Mouse (Mus musculus) cortical plate, adult 2 months (tissue): ENCODE data around the gene Pdzd3. TPM values are rescaled to one million over a fixed set of nuclear protein-coding genes. Genes with fewer than 3 reads are reported as not detected.

Source experiments
- H3K27ac ChIP-seq: fragments of 200-500 bp; 2 replicates; pipeline ENCODE4 v1.5.1; 2012; ENCODE audit warnings: low read length, control low read depth, inconsistent platforms; ENCODE audit not compliant: insufficient read depth
- H3K4me1 ChIP-seq: fragments of 200-500 bp; 2 replicates; pipeline ENCODE4 v1.6.1; 2011; ENCODE audit warnings: low read length; ENCODE audit not compliant: control insufficient read depth, insufficient read depth
- H3K4me3 ChIP-seq: fragments of 200-500 bp; 2 replicates; pipeline ENCODE4 v1.5.1; 2011; ENCODE audit warnings: mild to moderate bottlenecking, low read length, control low read depth; ENCODE audit not compliant: insufficient read depth
- CTCF ChIP-seq: fragments of 200-500 bp; IDR thresholded peaks from 2 replicates; pipeline ENCODE4 v1.5.1; 2011; ENCODE audit warnings: mild to moderate bottlenecking, control low read depth, low read length; ENCODE audit not compliant: insufficient read depth; ENCODE audit errors: extremely low read depth
- POLR2A ChIP-seq: fragments of 200-500 bp; IDR thresholded peaks from 2 replicates; pipeline ENCODE4 v1.6.1; 2011; ENCODE audit warnings: mild to moderate bottlenecking, low read length, control low read depth; ENCODE audit not compliant: insufficient read depth; ENCODE audit errors: extremely low read depth
- polyA plus RNA-seq: library from polyadenylated mRNA; depleted of rRNA; stranded (reverse); fragments of >200 nt; gene quantifications from 2 replicates; pipeline ENCODE4 v1.2.3, GENCODE M21; 2012; rRNA removed

Gene Pdzd3
- polyA plus RNA-seq, 1 experiment = 0.71 TPM

DNA sequence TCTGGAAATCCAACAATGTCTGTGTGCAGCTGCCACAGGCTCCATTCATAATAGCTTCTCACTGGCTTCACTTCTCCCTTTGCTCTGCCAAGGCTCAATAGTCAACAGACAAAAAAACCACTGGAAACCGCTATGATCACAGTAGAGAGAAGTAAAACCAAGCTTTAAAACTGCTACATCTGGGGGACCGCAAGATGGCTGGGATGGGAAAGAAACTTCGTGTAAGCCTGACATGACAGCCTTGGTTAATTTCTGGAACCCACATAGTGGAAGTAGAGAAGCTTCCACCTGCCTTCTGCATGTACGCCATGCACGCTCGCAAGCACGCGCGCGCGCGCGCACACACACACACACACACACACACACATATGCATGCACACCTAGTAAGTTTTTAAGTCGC lies 37.7 kb downstream of the Pdzd3 start:
- Histone ChIP-seq H3K27ac (no peak overlapping the region), H3K4me3 (no peak overlapping the region), H3K4me1 (no peaks in the 10 kb centered on the region)
- no peak for TF ChIP-seq POLR2A
- no peak for TF ChIP-seq CTCF

DNA sequence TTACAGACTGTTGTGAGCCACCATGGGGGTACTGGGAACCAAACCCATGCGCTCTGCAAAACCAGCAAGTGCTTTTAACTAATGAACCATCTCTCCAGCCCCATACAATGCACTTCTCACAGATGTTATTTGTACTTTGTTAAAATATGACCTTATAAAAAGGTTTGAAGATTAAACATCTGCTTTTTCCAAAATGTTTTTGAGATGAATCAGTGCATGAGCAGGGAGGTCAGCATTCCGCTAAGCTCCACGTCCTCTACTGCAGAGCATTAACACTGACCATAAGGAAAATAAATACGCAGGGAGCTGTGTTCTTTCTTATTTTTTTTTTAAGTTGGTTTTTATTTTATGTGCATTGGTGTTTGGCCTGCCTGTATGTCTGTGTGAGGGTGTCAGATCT lies 38.9 kb downstream of the Pdzd3 start:
- TF ChIP-seq CTCF (no peak), POLR2A (no peak)
- H3K4me1 ChIP-seq = no peaks in the 10 kb centered on the region
- H3K27ac ChIP-seq = no peak overlapping the region
- no peak overlapping the region for H3K4me3 ChIP-seq

DNA sequence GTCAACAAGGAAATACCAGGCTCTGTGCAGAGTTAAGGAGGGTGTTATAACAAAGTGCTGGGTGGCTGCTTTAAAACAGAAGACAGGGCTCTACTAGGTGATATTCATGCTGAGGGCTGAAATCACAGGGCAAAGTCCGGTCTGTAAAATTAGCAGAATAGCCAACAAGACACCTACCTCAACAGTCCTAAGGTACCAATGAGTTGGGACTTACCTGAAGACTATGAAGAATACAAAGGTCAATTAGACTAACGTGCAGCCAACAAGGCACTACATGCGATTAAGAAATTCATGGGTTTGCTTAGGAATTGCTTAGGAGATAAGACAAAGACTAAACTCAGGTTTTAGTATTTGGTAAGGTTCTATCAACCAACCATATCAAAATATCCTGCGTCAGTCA lies 41.9 kb downstream of the Pdzd3 start:
- no peak for TF ChIP-seq POLR2A
- TF ChIP-seq CTCF = no peak
- no peaks in the 10 kb centered on the region for H3K4me1 ChIP-seq
- no peak overlapping the region for H3K27ac ChIP-seq
- no peak overlapping the region for H3K4me3 ChIP-seq

DNA sequence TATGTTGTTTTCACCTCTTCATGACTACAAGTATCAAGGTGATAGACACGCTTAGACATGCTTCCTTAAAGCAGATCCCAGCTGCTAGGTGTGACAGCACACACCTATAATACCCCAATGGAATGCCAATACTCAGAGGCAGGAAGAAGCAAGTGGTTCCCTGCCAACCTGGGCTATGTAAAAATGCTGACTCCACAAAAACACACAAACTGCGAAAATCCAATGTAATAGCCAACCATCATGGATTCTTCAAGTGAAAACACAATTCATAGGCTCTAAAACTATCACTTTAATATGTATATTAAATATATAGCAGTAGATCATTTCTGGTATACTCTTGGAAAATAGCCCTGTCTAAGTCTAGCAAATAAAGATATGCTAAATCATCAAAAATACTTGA lies 43.4 kb downstream of the Pdzd3 start:
- no peak overlapping the region for H3K4me3 ChIP-seq
- TF ChIP-seq CTCF (no peak), POLR2A (no peak)
- H3K27ac ChIP-seq = no peak overlapping the region
- no peaks in the 10 kb centered on the region for H3K4me1 ChIP-seq

DNA sequence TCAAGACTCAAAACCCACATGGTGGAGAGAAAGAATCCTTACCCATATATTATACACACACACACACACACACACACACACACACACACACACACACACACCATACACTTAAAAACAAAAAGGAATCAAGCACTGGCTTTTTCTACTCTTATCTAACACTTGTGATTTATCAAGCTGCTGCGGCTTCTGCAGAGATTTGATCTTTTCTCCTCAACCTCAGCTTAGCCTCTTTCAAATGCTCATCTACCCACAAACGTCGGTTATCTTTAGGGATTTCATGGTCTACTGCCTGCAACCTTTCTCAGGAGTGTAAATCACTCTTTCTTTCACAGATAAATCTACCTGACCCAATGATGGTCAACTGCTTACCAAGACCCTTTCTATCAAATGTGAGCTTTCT lies 50.8 kb downstream of the Pdzd3 start:
- Histone ChIP-seq H3K4me1 (peaks cover 2% of the 10 kb centered on the region; the same call in 1 of the 2 replicates), H3K27ac (no peak overlapping the region), H3K4me3 (no peak overlapping the region)
- TF ChIP-seq POLR2A (no peak), CTCF (no peak)

DNA sequence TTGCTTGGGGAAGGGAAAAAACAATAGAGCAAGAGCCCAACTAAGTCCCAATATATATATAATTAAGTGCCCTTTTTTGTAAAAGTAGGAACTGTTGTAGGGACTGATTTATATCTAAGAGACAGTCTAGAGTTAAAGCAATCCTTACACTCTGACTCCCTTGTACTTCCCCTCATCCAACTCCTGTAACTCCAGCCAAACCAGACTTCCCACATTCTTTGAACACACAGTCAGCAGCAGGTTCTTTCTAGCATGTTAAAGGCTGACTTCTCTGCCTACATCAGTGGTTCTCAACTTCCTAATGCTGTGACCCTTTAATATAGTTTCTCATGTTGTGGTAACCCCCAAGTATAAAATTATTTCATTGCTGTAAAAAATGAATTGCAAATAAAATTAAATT lies 51.7 kb downstream of the Pdzd3 start:
- peaks cover 2% of the 10 kb centered on the region; the same call in 1 of the 2 replicates for H3K4me1 ChIP-seq
- H3K27ac ChIP-seq = no peak overlapping the region
- no peak overlapping the region for H3K4me3 ChIP-seq
- TF ChIP-seq CTCF (no peak), POLR2A (no peak)

DNA sequence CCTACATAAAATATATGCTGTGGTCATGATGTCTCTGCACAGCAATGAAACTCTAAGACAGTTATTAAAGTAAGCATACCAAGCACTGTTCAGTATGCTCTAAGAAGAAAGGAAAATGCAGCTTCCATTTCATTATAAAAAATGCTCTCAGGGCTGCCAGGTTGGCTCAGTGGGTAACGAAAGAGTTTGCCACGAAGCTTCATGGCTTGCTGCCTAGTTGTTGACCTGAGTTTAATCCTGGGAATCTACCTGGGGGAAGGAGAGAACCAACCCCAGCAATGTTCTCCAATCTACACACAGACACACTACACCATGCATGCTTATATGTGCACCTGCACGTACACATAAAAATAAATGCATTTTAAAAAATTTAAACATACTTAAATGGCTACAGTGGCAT lies 52.1 kb downstream of the Pdzd3 start:
- TF ChIP-seq CTCF = no peak
- no peak for TF ChIP-seq POLR2A
- H3K4me1 ChIP-seq = peaks cover 2% of the 10 kb centered on the region; the same call in 1 of the 2 replicates
- H3K4me3 ChIP-seq = no peak overlapping the region
- no peak overlapping the region for H3K27ac ChIP-seq

Other genes starting within 250 kb of the Pdzd3 start
- gene Thy1, start 208.1 kb downstream of the Pdzd3 start, polyA plus RNA-seq = 1,180 and 1,226 TPM in 2 replicates
- gene Usp2, start 184.4 kb downstream of the Pdzd3 start, polyA plus RNA-seq = 50.1 and 50.9 TPM in 2 replicates
- 0.15 and 0.35 TPM in 2 replicates for gene Mfrp, start 149.7 kb downstream of the Pdzd3 start, polyA plus RNA-seq
- gene C1qtnf5, start 144.2 kb downstream of the Pdzd3 start, polyA plus RNA-seq = 24.7 and 30.5 TPM in 2 replicates
- gene Gm49380, start 138.0 kb downstream of the Pdzd3 start, polyA plus RNA-seq = 0.10 and 0.19 TPM in 2 replicates
- 29.5 and 30.3 TPM in 2 replicates for gene Rnf26, start 138.0 kb downstream of the Pdzd3 start, polyA plus RNA-seq
- gene Mcam, start 117.0 kb downstream of the Pdzd3 start, polyA plus RNA-seq = 26.2 and 27.4 TPM in 2 replicates
- gene Cbl, start 17.4 kb downstream of the Pdzd3 start, polyA plus RNA-seq = 18.2 and 22.8 TPM in 2 replicates
- gene Ccdc153, start 10.8 kb downstream of the Pdzd3 start, polyA plus RNA-seq = 1.8 and 4.9 TPM in 2 replicates
- gene Nlrx1, start 17.1 kb upstream of the Pdzd3 start, polyA plus RNA-seq = 7.0 and 8.0 TPM in 2 replicates
- 86.3 and 91.1 TPM in 2 replicates for gene Abcg4, start 37.1 kb upstream of the Pdzd3 start, polyA plus RNA-seq
- 27.6 and 33.6 TPM in 2 replicates for gene Hinfp, start 54.2 kb upstream of the Pdzd3 start, polyA plus RNA-seq
- gene C2cd2l, start 68.8 kb upstream of the Pdzd3 start, polyA plus RNA-seq = 203 and 213 TPM in 2 replicates
- 18.0 and 19.3 TPM in 2 replicates for gene Dpagt1, start 74.5 kb upstream of the Pdzd3 start, polyA plus RNA-seq
- gene H2afx, start 83.2 kb upstream of the Pdzd3 start, polyA plus RNA-seq = 64.8 and 68.3 TPM in 2 replicates
- 30.5 and 31.2 TPM in 2 replicates for gene Hmbs, start 92.8 kb upstream of the Pdzd3 start, polyA plus RNA-seq
- gene Vps11, start 110.2 kb upstream of the Pdzd3 start, polyA plus RNA-seq = 42.2 and 43.2 TPM in 2 replicates
- gene Hyou1, start 128.0 kb upstream of the Pdzd3 start, polyA plus RNA-seq = 55.4 and 56.7 TPM in 2 replicates
- gene Slc37a4, start 145.4 kb upstream of the Pdzd3 start, polyA plus RNA-seq = 49.9 and 58.8 TPM in 2 replicates
- gene Rps25, start 155.7 kb upstream of the Pdzd3 start, polyA plus RNA-seq = 559 and 574 TPM in 2 replicates
- 83.8 and 88.1 TPM in 2 replicates for gene Trappc4, start 156.1 kb upstream of the Pdzd3 start, polyA plus RNA-seq
- 46.7 and 48.0 TPM in 2 replicates for gene Ccdc84, start 167.1 kb upstream of the Pdzd3 start, polyA plus RNA-seq
- gene Foxr1, start 189.7 kb upstream of the Pdzd3 start, polyA plus RNA-seq = 0.04 TPM in 1 of 2 replicates, not detected in the other
- gene Upk2, start 203.5 kb upstream of the Pdzd3 start, polyA plus RNA-seq = 0.11 TPM in 1 of 2 replicates, not detected in the other
- 13.8 and 14.6 TPM in 2 replicates for gene Bcl9l, start 231.4 kb upstream of the Pdzd3 start, polyA plus RNA-seq